Mouse (Mus musculus) cortical plate, adult 2 months (tissue): ENCODE measurements around the gene Wdr62.

Experiments used
- CTCF ChIP-seq: fragments of 200-500 bp; IDR thresholded peaks from 2 replicates; pipeline ENCODE4 v1.5.1; 2011; ENCODE audit warnings: mild to moderate bottlenecking, control low read depth, low read length; ENCODE audit not compliant: insufficient read depth; ENCODE audit errors: extremely low read depth
- POLR2A ChIP-seq: fragments of 200-500 bp; IDR thresholded peaks from 2 replicates; pipeline ENCODE4 v1.6.1; 2011; ENCODE audit warnings: mild to moderate bottlenecking, low read length, control low read depth; ENCODE audit not compliant: insufficient read depth; ENCODE audit errors: extremely low read depth

GRCm38 (mm10) chr7:30281522-30281921 lies 1.3 kb upstream of the Wdr62 start:
- TF ChIP-seq POLR2A, result no peak
- no peak for TF ChIP-seq CTCF
